Comparison of ENCODE assay signal across 25 mouse cellular contexts in genomic region chr16:6097244-6098040, GRCm38 (mm10).
DNase-seq lines count a peak whose midpoint lies in the region; ATAC-seq and TF ChIP-seq lines count a peak whose summit lies in the region.
"Had no signal": no experiment of that assay in that cellular context is flagged by ENCODE, and none has a peak within 500 bp of the region (broad histone marks: within the 10 kb centered on the region; RNA-seq: fewer than 3 reads in every experiment).

No protein-coding gene starts in this region.

- ATAC-seq in embryonic facial prominence, embryonic 11.5 days (replicated peaks; ENCODE audit: insufficient number of reproducible peaks, low FRiP score, low TSS enrichment, low read depth) = no peak
- no peak for ATAC-seq in liver, embryonic 11.5 days (replicated peaks; ENCODE audit: low FRiP score)
- no peak for ATAC-seq in liver, embryonic 15.5 days (ENCODE audit: insufficient read depth)
- no peak for ATAC-seq in lung, postnatal 0 days
- ATAC-seq: CD4-positive, CD25-positive, alpha-beta regulatory T cell, adult 4 months; hindbrain, embryonic 16.5 days; intestine, embryonic 16.5 days; Patski had no signal

- TF ChIP-seq CTCF in lung, postnatal 0 days (IDR thresholded peaks at IDR 0.05) = no peak

- whole genome bisulfite sequencing in embryonic facial prominence, embryonic 11.5 days = 41% methylated on average over 7 of the region's 7 CpGs
- WGBS in embryonic facial prominence, embryonic 10.5 days = 41% methylated on average over 7 of the region's 7 CpGs
- 81% methylated on average over 7 of the region's 7 CpGs for WGBS in liver, embryonic 11.5 days
- 61% methylated on average over 7 of the region's 7 CpGs for whole genome bisulfite sequencing in liver, embryonic 15.5 days (ENCODE audit: insufficient replicate concordance)
- WGBS in lung, postnatal 0 days = 62% methylated on average over 7 of the region's 7 CpGs

- peak; percentile 4 for DNase-seq in embryonic facial prominence, embryonic 11.5 days (ENCODE audit: low spot score)
- no peak for DNase-seq in embryonic facial prominence, embryonic 10.5 days (ENCODE audit: low spot score)
- DNase-seq in liver, embryonic 11.5 days (ENCODE audit: low spot score) = no peak
- no peak for DNase-seq in liver
- DNase-seq in yolk sac, embryonic 10.5 days (ENCODE audit: low spot score) = peak; percentile 1
- no peak for DNase-seq in lung, postnatal 0 days (ENCODE audit: low spot score)
- DNase-seq: adrenal gland, postnatal 10 days; cerebellum, adult 11 months; cerebellum, postnatal 10 days; gastrocnemius, adult 2 months; heart, postnatal 14 days; lung, adult 2 months; lung, postnatal 36 days had no signal

- no peak overlapping the region for H3K4me2 ChIP-seq in embryonic facial prominence, embryonic 11.5 days (ENCODE audit: low read depth, low read length)
- no peak overlapping the region for H3K4me2 ChIP-seq in liver, embryonic 11.5 days
- no peak overlapping the region; the same call in 1 of the 2 replicates for H3K4me2 ChIP-seq in liver, embryonic 15.5 days
- H3K4me2 ChIP-seq in lung, postnatal 0 days (replicated peaks; ENCODE audit: low read depth, low read length) = no peak overlapping the region
- H3K4me2 ChIP-seq: embryonic facial prominence, embryonic 12.5 days; heart, embryonic 12.5 days; limb, embryonic 12.5 days; neural tube, embryonic 15.5 days; stomach, embryonic 15.5 days had no signal

- H3K36me3 ChIP-seq in embryonic facial prominence, embryonic 11.5 days (replicated peaks; ENCODE audit: control insufficient read depth, insufficient read depth, low read depth, low read length) = no peaks in the 10 kb centered on the region
- H3K36me3 ChIP-seq in embryonic facial prominence, embryonic 10.5 days (replicated peaks) = no peaks in the 10 kb centered on the region
- no peaks in the 10 kb centered on the region for H3K36me3 ChIP-seq in liver, embryonic 11.5 days (ENCODE audit: control insufficient read depth, insufficient read depth, low read length)
- no peaks in the 10 kb centered on the region for H3K36me3 ChIP-seq in liver, embryonic 15.5 days (replicated peaks)
- no peaks in the 10 kb centered on the region for H3K36me3 ChIP-seq in lung, postnatal 0 days (ENCODE audit: insufficient read depth, low read length)
- H3K36me3 ChIP-seq: embryonic facial prominence, embryonic 12.5 days; heart, embryonic 12.5 days; limb, embryonic 12.5 days; neural tube, embryonic 15.5 days; stomach, embryonic 15.5 days had no signal

- no peak for TF ChIP-seq EP300 in lung, postnatal 0 days (IDR thresholded peaks at IDR 0.05)

- H3K27ac ChIP-seq in embryonic facial prominence, embryonic 11.5 days (replicated peaks; ENCODE audit: low read depth, low read length) = no peak overlapping the region
- H3K27ac ChIP-seq in embryonic facial prominence, embryonic 10.5 days (replicated peaks) = no peak overlapping the region
- H3K27ac ChIP-seq in liver, embryonic 11.5 days (ENCODE audit: low read depth, low read length) = 0 out of 2 replicates have a peak overlapping the region, but pooled peaks have one; percentile 25
- peak overlapping the region; percentile 97 for H3K27ac ChIP-seq in liver, embryonic 15.5 days (replicated peaks)
- no peak overlapping the region for H3K27ac ChIP-seq in lung, postnatal 0 days (ENCODE audit: low read length)
- H3K27ac ChIP-seq: embryonic facial prominence, embryonic 12.5 days; gastrocnemius, adult 2 months; kidney, postnatal 0 days; limb, embryonic 12.5 days; neural tube, embryonic 15.5 days; stomach, embryonic 15.5 days had no signal

- no peaks in the 10 kb centered on the region for H3K4me1 ChIP-seq in embryonic facial prominence, embryonic 11.5 days (ENCODE audit: control insufficient read depth, insufficient read depth, low read length)
- H3K4me1 ChIP-seq in embryonic facial prominence, embryonic 10.5 days = peaks cover 4% of the 10 kb centered on the region; the same call in 1 of the 2 replicates
- H3K4me1 ChIP-seq in liver, embryonic 11.5 days (replicated peaks; ENCODE audit: control insufficient read depth, insufficient read depth, low read length) = peaks cover 8% of the 10 kb centered on the region
- peaks cover 69% of the 10 kb centered on the region for H3K4me1 ChIP-seq in liver, embryonic 15.5 days (replicated peaks)
- no peaks in the 10 kb centered on the region for H3K4me1 ChIP-seq in lung, postnatal 0 days (ENCODE audit: insufficient read depth, low read depth, low read length)
- H3K4me1 ChIP-seq: embryonic facial prominence, embryonic 12.5 days; limb, embryonic 12.5 days; stomach, embryonic 15.5 days had no signal

- H3K9me3 ChIP-seq in embryonic facial prominence, embryonic 11.5 days (replicated peaks; ENCODE audit: control insufficient read depth, low read length) = no peaks in the 10 kb centered on the region
- H3K9me3 ChIP-seq in embryonic facial prominence, embryonic 10.5 days = no peaks in the 10 kb centered on the region
- H3K9me3 ChIP-seq in liver, embryonic 11.5 days (ENCODE audit: control insufficient read depth, low read length) = no peaks in the 10 kb centered on the region
- no peaks in the 10 kb centered on the region for H3K9me3 ChIP-seq in liver, embryonic 15.5 days (replicated peaks)
- no peaks in the 10 kb centered on the region for H3K9me3 ChIP-seq in lung, postnatal 0 days (ENCODE audit: low read length)
- H3K9me3 ChIP-seq: embryonic facial prominence, embryonic 12.5 days; heart, embryonic 12.5 days; limb, embryonic 12.5 days; neural tube, embryonic 15.5 days; stomach, embryonic 15.5 days had no signal

- no peaks in the 10 kb centered on the region for H3K27me3 ChIP-seq in embryonic facial prominence, embryonic 11.5 days (ENCODE audit: control insufficient read depth, insufficient read depth, low read length)
- H3K27me3 ChIP-seq in embryonic facial prominence, embryonic 10.5 days (replicated peaks; ENCODE audit: low read depth, poor library complexity, severe bottlenecking) = no peaks in the 10 kb centered on the region
- H3K27me3 ChIP-seq in liver, embryonic 11.5 days (replicated peaks; ENCODE audit: control insufficient read depth, insufficient read depth, low read length) = no peaks in the 10 kb centered on the region
- H3K27me3 ChIP-seq in liver, embryonic 15.5 days = no peaks in the 10 kb centered on the region
- H3K27me3 ChIP-seq in lung, postnatal 0 days (replicated peaks; ENCODE audit: insufficient read depth, low read length) = no peaks in the 10 kb centered on the region
- H3K27me3 ChIP-seq: embryonic facial prominence, embryonic 12.5 days; heart, embryonic 12.5 days; limb, embryonic 12.5 days; neural tube, embryonic 15.5 days; stomach, embryonic 15.5 days had no signal

- no peak overlapping the region for H3K4me3 ChIP-seq in embryonic facial prominence, embryonic 11.5 days (ENCODE audit: low read depth, low read length)
- H3K4me3 ChIP-seq in embryonic facial prominence, embryonic 10.5 days = no peak overlapping the region
- H3K4me3 ChIP-seq in liver, embryonic 11.5 days (ENCODE audit: low read depth, low read length) = no peak overlapping the region
- H3K4me3 ChIP-seq in liver, embryonic 15.5 days (replicated peaks) = no peak overlapping the region
- H3K4me3 ChIP-seq in lung, postnatal 0 days (ENCODE audit: low read depth, low read length) = no peak overlapping the region
- H3K4me3 ChIP-seq: embryonic facial prominence, embryonic 12.5 days; erythroblast, embryonic 14.5 days; gastrocnemius, adult 2 months; heart, embryonic 12.5 days; limb, embryonic 12.5 days; neural tube, embryonic 15.5 days; stomach, embryonic 15.5 days had no signal

- no peak overlapping the region for H3K9ac ChIP-seq in embryonic facial prominence, embryonic 11.5 days (replicated peaks; ENCODE audit: low read length)
- H3K9ac ChIP-seq in liver, embryonic 11.5 days (ENCODE audit: low read depth, low read length) = no peak overlapping the region
- H3K9ac ChIP-seq in liver, embryonic 15.5 days = no peak overlapping the region
- H3K9ac ChIP-seq in lung, postnatal 0 days (replicated peaks; ENCODE audit: low read depth) = no peak overlapping the region
- H3K9ac ChIP-seq: embryonic facial prominence, embryonic 12.5 days; heart, embryonic 12.5 days; limb, embryonic 12.5 days; neural tube, embryonic 15.5 days; stomach, embryonic 15.5 days had no signal

Comparison
In these comparisons a context has a peak if more than half of its experiments do, and no peak if none do; other contexts are left out.
1. DNase-seq: peak in embryonic facial prominence, embryonic 11.5 days (single experiment) and yolk sac, embryonic 10.5 days (single experiment); none in embryonic facial prominence, embryonic 10.5 days (single experiment), liver, embryonic 11.5 days (single experiment), liver (single experiment) and lung, postnatal 0 days (single experiment).
2. H3K27ac ChIP-seq: peak in liver, embryonic 11.5 days (single experiment) and liver, embryonic 15.5 days (single experiment); none in embryonic facial prominence, embryonic 11.5 days (single experiment), embryonic facial prominence, embryonic 10.5 days (single experiment) and lung, postnatal 0 days (single experiment).